Comparison of ENCODE assay signal across 8 mouse cellular contexts in the genomic region with DNA sequence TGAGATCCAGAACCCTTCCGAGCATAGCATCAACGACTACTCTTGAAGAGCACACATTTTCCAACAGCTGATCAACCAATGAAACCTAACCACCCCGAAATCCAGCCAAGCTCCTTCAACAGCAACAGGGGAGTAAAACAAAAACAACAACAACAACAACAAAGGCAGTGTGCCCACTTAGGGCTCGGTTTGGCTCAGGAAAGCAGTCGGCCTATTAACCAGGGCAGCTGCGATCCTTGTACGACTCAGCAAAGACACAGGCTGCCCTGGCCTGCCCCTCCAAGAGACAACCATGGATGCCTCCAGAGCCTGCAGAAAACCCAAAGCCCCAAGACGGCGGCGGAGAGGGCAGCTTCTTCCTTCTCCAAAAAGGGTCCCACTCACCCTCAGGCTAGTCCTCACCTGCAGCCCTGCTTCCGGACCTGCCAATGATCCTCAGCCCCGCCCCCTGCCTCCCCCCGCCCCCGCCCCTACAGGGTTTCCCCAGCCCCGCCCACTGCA. TPM values are rescaled to one million over a fixed set of nuclear protein-coding genes. Genes with fewer than 3 reads are reported as not detected.
DNase-seq lines count a peak whose midpoint lies in the region; ATAC-seq and TF ChIP-seq lines count a peak whose summit lies in the region.

No protein-coding gene starts in this region.

- WGBS in heart, adult 2 months = 24% methylated on average over 13 of the region's 15 CpGs
- WGBS in forebrain, embryonic 14.5 days = 7% methylated on average over 15 of the region's 15 CpGs
- WGBS in liver, embryonic 11.5 days = 17% methylated on average over 13 of the region's 15 CpGs

- no peaks in the 10 kb centered on the region for H3K36me3 ChIP-seq in heart, adult 2 months (ENCODE audit: control insufficient read depth, insufficient read depth, low read length)
- H3K36me3 ChIP-seq in CH12.LX (replicated peaks in 1 of 2; ENCODE audit: control insufficient read depth in 1 of 2, insufficient read depth in 1 of 2, low read length in 1 of 2) = peaks cover 0 to 14% of the 10 kb centered on the region in 2 experiments
- H3K36me3 ChIP-seq in forebrain, embryonic 14.5 days (ENCODE audit: control insufficient read depth, insufficient read depth, low read length) = peaks cover 8% of the 10 kb centered on the region; the same call in 1 of the 2 replicates
- H3K36me3 ChIP-seq in liver, embryonic 11.5 days (ENCODE audit: control insufficient read depth, insufficient read depth, low read length) = no peaks in the 10 kb centered on the region

- ATAC-seq in forebrain, embryonic 14.5 days = peak; percentile 10; the same call in 1 of the 2 replicates
- ATAC-seq in liver, embryonic 11.5 days (replicated peaks; ENCODE audit: low FRiP score) = peak; percentile 17
- ATAC-seq in monocyte, adult 5-6 weeks (replicated peaks; ENCODE audit: insufficient number of reproducible peaks, low FRiP score, low TSS enrichment, poor library complexity, severe bottlenecking) = no peak

- dilution Hi-C loops in CH12.LX (cut with MboI; ENCODE audit: extremely low pct_ligation_motif_present, extremely low pct_unique_long_range_greater_than_20kb, low sequenced_read_pairs) = no loop called here

- no peak overlapping the region for H3K27ac ChIP-seq in heart, adult 2 months
- H3K27ac ChIP-seq in CH12.LX (ENCODE audit: insufficient read depth, low read depth) = no peak overlapping the region
- peak overlapping the region; percentile 99 for H3K27ac ChIP-seq in forebrain, embryonic 14.5 days (ENCODE audit: low read depth, low read length)
- H3K27ac ChIP-seq in liver, embryonic 11.5 days (ENCODE audit: low read depth, low read length) = no peak overlapping the region

- no peak for TF ChIP-seq RAD21 in CH12.LX (IDR thresholded peaks at IDR 0.05; ENCODE audit: low read depth, low read length)

- H3K79me2 ChIP-seq in heart, adult 2 months (replicated peaks; ENCODE audit: control insufficient read depth, insufficient read depth, low read length) = no peaks in the 10 kb centered on the region; the same call in 1 of the 2 replicates
- no peaks in the 10 kb centered on the region for H3K79me2 ChIP-seq in CH12.LX (replicated peaks; ENCODE audit: control insufficient read depth, extremely low read depth, insufficient read depth, poor library complexity, severe bottlenecking)

- intact Hi-C loops in heart, adult 2 months (cut with DNase I) = loop anchor here (5.0 kb wide), 1 partner anchor 62 kb away; the partner anchor contains the start of gene Zbtb34

- no peak overlapping the region; the same call in 1 of the 2 replicates for H3K4me3 ChIP-seq in heart, adult 2 months
- peak overlapping the region; percentile 34 to 67 (median 54) for H3K4me3 ChIP-seq in CH12.LX (replicated peaks in 1 of 3; ENCODE audit: low read depth in 2 of 3, low read length in 2 of 3, poor library complexity in 1 of 3)
- peak overlapping the region; percentile 54 for H3K4me3 ChIP-seq in forebrain, embryonic 14.5 days (ENCODE audit: low read depth, low read length)
- H3K4me3 ChIP-seq in liver, embryonic 11.5 days (ENCODE audit: low read depth, low read length) = peak overlapping the region; percentile 69

- peak overlapping the region; percentile 98 for H3K4me2 ChIP-seq in CH12.LX (ENCODE audit: insufficient read depth, low read depth, poor library complexity, severe bottlenecking)
- peak overlapping the region; percentile 66 for H3K4me2 ChIP-seq in forebrain, embryonic 14.5 days (ENCODE audit: low read length)
- peak overlapping the region; percentile 71 for H3K4me2 ChIP-seq in liver, embryonic 11.5 days

- TF ChIP-seq EP300 in heart, adult 2 months (IDR thresholded peaks at IDR 0.05; ENCODE audit: insufficient read depth, low read depth, low read length) = no peak
- no peak for TF ChIP-seq EP300 in CH12.LX (IDR thresholded peaks at IDR 0.05; ENCODE audit: low read length)

- no peak for TF ChIP-seq POLR2A in heart, adult 2 months (IDR thresholded peaks at IDR 0.05; ENCODE audit: insufficient read depth, low read depth, low read length)
- TF ChIP-seq POLR2A in CH12.LX (IDR thresholded peaks at IDR 0.05; ENCODE audit: low read depth, low read length) = no peak

- DNase-seq in heart, adult 2 months = no peak
- DNase-seq in heart, adult 8-10 months (ENCODE audit: low spot score) = no peak
- DNase-seq in CH12.LX (ENCODE audit: extremely low read depth) = no peak
- peak; percentile 41 for DNase-seq in forebrain, embryonic 14.5 days (ENCODE audit: low spot score)
- DNase-seq in liver, embryonic 11.5 days (ENCODE audit: low spot score) = no peak
- DNase-seq in adipocyte (ENCODE audit: low spot score) = no peak
- no peak for DNase-seq in urinary bladder, postnatal 4 days (ENCODE audit: low spot score in 2 of 2)

- no peak for TF ChIP-seq CTCF in heart, adult 2 months (IDR thresholded peaks at IDR 0.05)
- no peak for TF ChIP-seq CTCF in CH12.LX (conservative IDR thresholded peaks at IDR 0.05 in 1 of 2, IDR thresholded peaks at IDR 0.05 in 1 of 2; ENCODE audit: low read depth in 2 of 2, low read length in 2 of 2)

- H3K27me3 ChIP-seq in heart, adult 2 months (ENCODE audit: control insufficient read depth, insufficient read depth, low read length) = no peaks in the 10 kb centered on the region
- peaks cover 7% of the 10 kb centered on the region for H3K27me3 ChIP-seq in CH12.LX (replicated peaks)
- H3K27me3 ChIP-seq in forebrain, embryonic 14.5 days (replicated peaks; ENCODE audit: control insufficient read depth, insufficient read depth, low read length) = no peaks in the 10 kb centered on the region
- no peaks in the 10 kb centered on the region for H3K27me3 ChIP-seq in liver, embryonic 11.5 days (replicated peaks; ENCODE audit: control insufficient read depth, insufficient read depth, low read length)

- in situ Hi-C loops in CH12.LX (cut with MboI; ENCODE audit: low pct_ligation_motif_present, low pct_unique_long_range_greater_than_20kb, low sequenced_read_pairs) = loop anchor here (25.0 kb wide), 1 partner anchor 383 kb away; the partner anchor contains the start of gene Slc2a8

- no peaks in the 10 kb centered on the region for H3K9me3 ChIP-seq in CH12.LX (replicated peaks; ENCODE audit: low read length)
- no peaks in the 10 kb centered on the region for H3K9me3 ChIP-seq in forebrain, embryonic 14.5 days (replicated peaks; ENCODE audit: control insufficient read depth, low read length)
- H3K9me3 ChIP-seq in liver, embryonic 11.5 days (ENCODE audit: control insufficient read depth, low read length) = no peaks in the 10 kb centered on the region

- no peaks in the 10 kb centered on the region; the same call in 1 of the 2 replicates for H3K4me1 ChIP-seq in heart, adult 2 months (ENCODE audit: control insufficient read depth, insufficient read depth, low read length)
- H3K4me1 ChIP-seq in CH12.LX (ENCODE audit: control insufficient read depth in 1 of 2, insufficient read depth in 2 of 2) = peaks cover 0 to 14% of the 10 kb centered on the region in 2 experiments; a peak in 2 of 4 replicates
- H3K4me1 ChIP-seq in forebrain, embryonic 14.5 days (ENCODE audit: control insufficient read depth, insufficient read depth, low read length) = peaks cover 23% of the 10 kb centered on the region
- 0 out of 2 replicates have a peak, but pooled peaks cover 3% of the 10 kb centered on the region for H3K4me1 ChIP-seq in liver, embryonic 11.5 days (replicated peaks; ENCODE audit: control insufficient read depth, insufficient read depth, low read length)

- H3K9ac ChIP-seq in heart, adult 2 months (ENCODE audit: low read depth, low read length) = peak overlapping the region; percentile 57
- H3K9ac ChIP-seq in CH12.LX (ENCODE audit: insufficient read depth, low read depth) = no peak overlapping the region
- H3K9ac ChIP-seq in forebrain, embryonic 14.5 days (ENCODE audit: low read length) = peak overlapping the region; percentile 77
- 0 out of 2 replicates have a peak overlapping the region, but pooled peaks have one; percentile 14 for H3K9ac ChIP-seq in liver, embryonic 11.5 days (ENCODE audit: low read depth, low read length)

TF ChIP-seq in CH12.LX, 34 proteins besides CTCF, POLR2A, EP300 and RAD21:
- TF ChIP-seq TCF12 (IDR thresholded peaks at IDR 0.05; ENCODE audit: low read depth, low read length) (no peak), SIN3A (IDR thresholded peaks at IDR 0.05; ENCODE audit: low read length) (no peak), MAX (IDR thresholded peaks at IDR 0.05; ENCODE audit: low read length) (no peak), RCOR1 (conservative IDR thresholded peaks at IDR 0.05; ENCODE audit: low read depth, low read length) (no peak), ELF1 (IDR thresholded peaks at IDR 0.05; ENCODE audit: low read depth, low read length) (0 out of 2 replicates have a peak, but pooled peaks have one; percentile 20)

RNA-seq across cellular contexts. Expression of gene Ralgps1, which starts 1.0 kb away (rescaled TPM):
- 1 to 10 TPM; 4.9 to 5.3 TPM for total RNA-seq in heart, adult 2 months (2021)
- 3.8 and 5.2 TPM in 2 replicates for polyA plus RNA-seq in heart, adult 2 months (2012; rRNA removed)
- total RNA-seq in heart, adult 8-10 months (2022) = 1 to 10 TPM; 6.2 to 7.0 (median 6.4) TPM
- total RNA-seq in CH12.LX (2012; rRNA removed) (1.2 and 1.5 TPM in 2 replicates), CH12.LX (2014; rRNA removed) (0.62 and 0.95 TPM in 2 replicates)
- polyA plus RNA-seq in CH12.LX (2012; ENCODE audit: insufficient read length, low read depth) = 1.3 and 2.1 TPM in 2 replicates
- polyA plus RNA-seq in forebrain, embryonic 14.5 days (2014; fragmentation: Nextera tagmentation; extraction: Ambion mirVana) = 32.6 and 40.2 TPM in 2 replicates
- 2.7 and 3.0 TPM in 2 replicates for polyA plus RNA-seq in liver, embryonic 11.5 days (2014; fragmentation: Nextera tagmentation; extraction: Ambion mirVana)
- 1.9 to 3.7 TPM (median 3.5 TPM) in 3 replicates for total RNA-seq in monocyte, adult 5-6 weeks (2017)
